In the genomic region with DNA sequence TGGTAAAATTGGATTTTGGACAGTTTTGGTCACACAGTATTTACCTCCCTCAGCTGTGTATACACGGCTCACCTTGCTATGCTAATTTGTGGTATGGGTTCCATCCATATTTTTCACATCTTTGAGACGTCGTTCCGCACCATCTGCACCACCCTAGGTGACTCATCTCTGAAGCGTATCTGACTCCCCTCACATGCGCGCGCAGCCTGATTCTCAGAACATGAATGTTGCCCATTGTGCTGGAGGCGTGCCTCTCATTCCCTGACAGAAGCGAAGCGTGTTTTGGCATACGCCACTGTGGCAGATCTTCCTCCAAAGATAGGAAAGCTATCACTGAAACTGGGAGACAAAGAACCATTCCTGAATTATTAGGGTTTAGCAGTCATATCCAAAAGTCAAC, we compare ENCODE assay signal across 9 mouse cellular contexts. TPM values are rescaled to one million over a fixed set of nuclear protein-coding genes. Genes with fewer than 3 reads are reported as not detected.
DNase-seq lines count a peak whose midpoint lies in the region; ATAC-seq lines count a peak whose summit lies in the region.
"Had no signal": no experiment of that assay in that cellular context is flagged by ENCODE, and none has a peak within 500 bp of the region (broad histone marks: within the 10 kb centered on the region; RNA-seq: fewer than 3 reads in every experiment).

No protein-coding gene starts in this region.

- ATAC-seq in monocyte, adult 5-6 weeks (replicated peaks; ENCODE audit: insufficient number of reproducible peaks, low FRiP score, low TSS enrichment, poor library complexity, severe bottlenecking) = no peak

- peak; percentile 86 for DNase-seq in brain, adult 2 months (ENCODE audit: low read depth, low spot score)
- DNase-seq in frontal cortex, postnatal 25 days (ENCODE audit: low spot score in 2 of 2) = peak; percentile 15 to 41
- peak; percentile 77 to 80 for DNase-seq in layer of hippocampus, postnatal 36 days
- peak; percentile 70 for DNase-seq in right cerebral cortex, postnatal 14 days
- no peak for DNase-seq in lung, postnatal 4 days
- DNase-seq in adrenal gland, adult 18-20 months (ENCODE audit: low spot score in 2 of 2) = no peak
- DNase-seq: gastrocnemius, postnatal 10 days; kidney, postnatal 25 days had no signal

RNA-seq across cellular contexts. Expression of a gene that starts 21.0 kb away (rescaled TPM):
- 10 to 100 TPM; 13.7 to 14.0 TPM for total RNA-seq in layer of hippocampus, postnatal 36 days (2021)
- 1 to 10 TPM; 1.9 to 2.8 TPM for total RNA-seq in adrenal gland, adult 18-20 months (2021)
- 3.0 to 31.8 TPM (median 7.1 TPM) in 3 replicates for total RNA-seq in monocyte, adult 5-6 weeks (2017)

Comparison
In these comparisons a context has a peak if more than half of its experiments do, and no peak if none do; other contexts are left out.
1. DNase-seq: peak in brain, adult 2 months (single experiment), frontal cortex, postnatal 25 days (2 of 2), layer of hippocampus, postnatal 36 days (2 of 2) and right cerebral cortex, postnatal 14 days (single experiment); none in lung, postnatal 4 days (0 of 2) and adrenal gland, adult 18-20 months (0 of 2).